ENCODE assay signal across 10 mouse cellular contexts in the genomic region with DNA sequence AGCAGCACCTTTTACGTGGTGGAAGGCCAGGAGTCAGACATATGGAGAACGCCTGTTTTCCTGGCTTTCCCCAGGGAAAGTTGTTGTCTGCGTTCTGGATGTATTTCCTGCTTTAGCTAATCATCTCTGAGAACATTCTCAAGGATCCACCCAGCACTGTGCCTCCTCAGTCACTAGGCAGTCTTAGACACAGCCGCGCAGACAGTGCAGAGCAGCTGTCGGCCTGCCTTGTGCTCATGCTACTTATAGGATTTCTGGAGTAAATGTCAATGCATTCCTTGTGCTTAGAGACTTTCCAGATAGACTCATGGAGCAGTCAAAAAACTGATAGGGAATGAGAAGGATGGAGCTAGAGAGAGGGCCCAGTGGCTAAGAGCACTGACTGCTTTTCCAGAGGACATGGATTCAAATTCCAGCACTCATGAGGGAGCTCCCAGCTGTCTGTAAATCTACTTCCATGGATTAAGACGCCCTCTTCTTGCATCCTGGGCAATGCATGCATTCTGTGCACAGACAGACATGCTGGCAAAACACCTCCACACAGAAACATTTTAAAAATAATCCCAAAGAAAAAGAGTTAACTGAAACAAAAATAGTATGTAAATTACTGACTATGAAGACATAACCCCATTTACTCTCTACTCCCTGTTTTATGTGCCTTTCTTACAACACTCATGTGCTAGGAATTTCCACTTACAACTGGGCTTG. TPM values are rescaled to one million over a fixed set of nuclear protein-coding genes. Genes with fewer than 3 reads are reported as not detected.
"Had no signal": no experiment of that assay in that cellular context is flagged by ENCODE, and none has a peak within 500 bp of the region (broad histone marks: within the 10 kb centered on the region; RNA-seq: fewer than 3 reads in every experiment).

No protein-coding gene starts in this region.

- DNase-seq: left cerebral cortex, postnatal 4 days; lung, embryonic 14.5 days; lung, postnatal 14 days; thymus, adult 18-20 months; thymus, postnatal 14 days had no signal

- ATAC-seq: midbrain, embryonic 13.5 days had no signal

RNA-seq across cellular contexts. Expression of a gene that starts 30.1 kb away (rescaled TPM):
- total RNA-seq: layer of hippocampus, adult 18-20 months; layer of hippocampus, postnatal 10 days; left cerebral cortex, adult 18-20 months; left cerebral cortex, postnatal 4 days; midbrain, postnatal 0 days had no signal
